ENCODE assay signal across 8 mouse cellular contexts in the genomic region with DNA sequence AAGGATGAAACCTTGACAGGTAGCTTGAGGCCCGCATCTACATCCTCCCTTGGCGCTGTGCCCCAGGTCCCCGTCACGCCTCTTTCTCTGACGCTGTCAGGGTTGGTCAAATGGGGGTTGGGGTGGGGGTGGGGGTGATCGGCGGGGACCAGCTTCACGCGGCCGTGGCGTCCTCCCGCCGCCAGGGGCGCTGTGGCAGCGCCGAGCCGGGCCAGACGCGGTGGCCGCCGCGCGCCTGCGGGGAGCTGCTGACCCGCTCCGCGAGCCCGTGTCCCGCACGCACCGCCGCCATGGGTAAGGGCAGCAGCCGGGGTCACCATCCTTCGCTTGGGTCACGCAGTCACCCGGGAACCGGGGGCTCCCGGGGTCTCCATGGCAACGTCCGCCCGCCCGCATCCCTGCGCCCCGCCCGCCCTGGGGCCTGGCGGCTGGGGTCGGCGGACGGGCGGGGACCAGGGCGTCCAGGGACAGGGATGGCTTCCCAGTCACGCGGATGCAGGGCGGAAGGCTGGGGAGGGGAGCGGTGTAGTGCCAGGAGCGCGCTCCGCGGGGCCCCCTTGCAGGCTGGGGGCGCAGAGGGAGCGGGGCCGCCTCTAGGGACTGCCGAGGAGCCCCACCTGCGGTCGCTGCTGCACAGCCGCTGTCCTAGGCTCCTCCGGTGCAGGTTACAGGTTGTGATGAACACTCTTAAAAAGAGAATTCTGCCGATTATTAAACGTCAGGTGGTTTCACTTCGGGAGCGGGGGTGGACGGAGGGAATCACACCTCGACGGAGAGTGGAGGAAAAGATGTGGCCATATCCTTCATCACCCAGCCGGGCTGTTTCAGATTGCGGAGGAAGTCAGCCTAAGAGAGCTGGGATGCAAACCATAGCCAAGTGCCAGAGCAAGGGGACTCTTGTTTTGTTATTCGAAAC. TPM values are rescaled to one million over a fixed set of nuclear protein-coding genes. Genes with fewer than 3 reads are reported as not detected.
A peak's percentile ranks its signal among the peaks of the same experiment; 100 is the strongest.
DNase-seq lines count a peak whose midpoint lies in the region; ATAC-seq and TF ChIP-seq lines count a peak whose summit lies in the region.

A gene (plus strand): TSS at position 185 of the 916 bp plus-strand sequence.

- DNase-seq in B cell, adult 2 months, result peak; percentile 92 to 93
- DNase-seq in brain, adult 2 months (ENCODE audit: low read depth, low spot score), result peak; percentile 96
- peak; percentile 89 for DNase-seq in heart, embryonic 10.5 days (ENCODE audit: low spot score)
- DNase-seq in midbrain, postnatal 0 days (ENCODE audit: low spot score), result peak; percentile 90
- DNase-seq in spleen, postnatal 10 days (ENCODE audit: low spot score in 2 of 2), result peak; percentile 77 to 88

- H3K4me3 ChIP-seq in embryonic fibroblast, embryonic 13.5 days (ENCODE audit: insufficient read depth, low read length), result peak within 1 kb of the TSS; percentile 83
- peak within 1 kb of the TSS; percentile 93 for H3K4me3 ChIP-seq in heart, embryonic 10.5 days
- H3K4me3 ChIP-seq in kidney, embryonic 14.5 days (ENCODE audit: low read length), result peak within 1 kb of the TSS; percentile 58
- peak within 1 kb of the TSS; percentile 72 for H3K4me3 ChIP-seq in limb, embryonic 15.5 days
- peak within 1 kb of the TSS; percentile 97 for H3K4me3 ChIP-seq in midbrain, postnatal 0 days (ENCODE audit: low read depth, low read length)

- TF ChIP-seq POLR2A in embryonic fibroblast, embryonic 13.5 days (IDR thresholded peaks at IDR 0.05; ENCODE audit: low read depth, low read length), result peak; percentile 76

- peak; percentile 47 for TF ChIP-seq CTCF in embryonic fibroblast, embryonic 13.5 days (IDR thresholded peaks at IDR 0.05; ENCODE audit: borderline replicate concordance, insufficient read depth, low read length)
- peak; percentile 58 for TF ChIP-seq CTCF in midbrain, postnatal 0 days (IDR thresholded peaks at IDR 0.05)

- peak within 1 kb of the TSS; percentile 63 for H3K9ac ChIP-seq in kidney, embryonic 14.5 days (ENCODE audit: low read depth, low read length)
- H3K9ac ChIP-seq in limb, embryonic 15.5 days, result peak within 1 kb of the TSS; percentile 83
- H3K9ac ChIP-seq in midbrain, postnatal 0 days (replicated peaks; ENCODE audit: low read length, poor library complexity, severe bottlenecking), result peak within 1 kb of the TSS; percentile 99

- H3K4me2 ChIP-seq in kidney, embryonic 14.5 days (replicated peaks; ENCODE audit: low read depth, low read length), result peak within 1 kb of the TSS; percentile 70
- peak within 1 kb of the TSS; percentile 68 for H3K4me2 ChIP-seq in limb, embryonic 15.5 days
- H3K4me2 ChIP-seq in midbrain, postnatal 0 days (ENCODE audit: low read depth, low read length, poor library complexity, severe bottlenecking), result peak within 1 kb of the TSS; percentile 54

- 0 out of 2 replicates have a peak, but pooled peaks cover 2% of the 10 kb centered on the region for H3K4me1 ChIP-seq in embryonic fibroblast, embryonic 13.5 days (ENCODE audit: control insufficient read depth, insufficient read depth, low read length)
- peaks cover 9% of the 10 kb centered on the region; the same call in 1 of the 2 replicates for H3K4me1 ChIP-seq in heart, embryonic 10.5 days
- H3K4me1 ChIP-seq in kidney, embryonic 14.5 days (ENCODE audit: control insufficient read depth, insufficient read depth, low read length), result no peaks in the 10 kb centered on the region
- peaks cover 11% of the 10 kb centered on the region for H3K4me1 ChIP-seq in limb, embryonic 15.5 days
- H3K4me1 ChIP-seq in midbrain, postnatal 0 days (ENCODE audit: insufficient read depth, low read length), result no peaks in the 10 kb centered on the region

- H3K27me3 ChIP-seq in heart, embryonic 10.5 days (ENCODE audit: insufficient read depth, poor library complexity, severe bottlenecking), result no peaks in the 10 kb centered on the region
- H3K27me3 ChIP-seq in kidney, embryonic 14.5 days (ENCODE audit: control insufficient read depth, insufficient read depth, low read length), result no peaks in the 10 kb centered on the region
- no peaks in the 10 kb centered on the region for H3K27me3 ChIP-seq in limb, embryonic 15.5 days
- no peaks in the 10 kb centered on the region for H3K27me3 ChIP-seq in midbrain, postnatal 0 days (ENCODE audit: insufficient read depth, low read length)

- WGBS in heart, embryonic 10.5 days, result under 1% methylated on average over 73 of the region's 77 CpGs
- WGBS in kidney, embryonic 14.5 days, result 1% methylated on average over 74 of the region's 77 CpGs
- under 1% methylated on average over 77 of the region's 77 CpGs for WGBS in limb, embryonic 15.5 days
- under 1% methylated on average over 60 of the region's 77 CpGs for WGBS in midbrain, postnatal 0 days

- ATAC-seq in kidney, embryonic 14.5 days (ENCODE audit: low FRiP score, low TSS enrichment), result peak; percentile 94
- ATAC-seq in limb, embryonic 15.5 days (ENCODE audit: insufficient number of reproducible peaks, low FRiP score, low TSS enrichment, low read depth), result peak; percentile 85
- ATAC-seq in midbrain, postnatal 0 days (ENCODE audit: low FRiP score), result peak; percentile 90

- no peaks in the 10 kb centered on the region for H3K9me3 ChIP-seq in heart, embryonic 10.5 days
- no peaks in the 10 kb centered on the region for H3K9me3 ChIP-seq in kidney, embryonic 14.5 days (ENCODE audit: control insufficient read depth, low read length)
- no peaks in the 10 kb centered on the region for H3K9me3 ChIP-seq in limb, embryonic 15.5 days
- H3K9me3 ChIP-seq in midbrain, postnatal 0 days (ENCODE audit: low read length), result no peaks in the 10 kb centered on the region

- no peak within 1 kb of the TSS for H3K27ac ChIP-seq in embryonic fibroblast, embryonic 13.5 days (ENCODE audit: insufficient read depth, low read length)
- peak within 1 kb of the TSS; percentile 95 for H3K27ac ChIP-seq in heart, embryonic 10.5 days
- peak within 1 kb of the TSS; percentile 45; the same call in 1 of the 2 replicates for H3K27ac ChIP-seq in kidney, embryonic 14.5 days (ENCODE audit: low read depth, low read length)
- peak within 1 kb of the TSS; percentile 64 for H3K27ac ChIP-seq in limb, embryonic 15.5 days
- H3K27ac ChIP-seq in midbrain, postnatal 0 days (ENCODE audit: low read depth, low read length), result peak within 1 kb of the TSS; percentile 88

- H3K36me3 ChIP-seq in heart, embryonic 10.5 days, result peaks cover 31% of the 10 kb centered on the region
- H3K36me3 ChIP-seq in kidney, embryonic 14.5 days (ENCODE audit: control insufficient read depth, insufficient read depth, low read length), result peaks cover 19% of the 10 kb centered on the region
- peaks cover 28% of the 10 kb centered on the region for H3K36me3 ChIP-seq in limb, embryonic 15.5 days
- peaks cover 8% of the 10 kb centered on the region; the same call in 1 of the 2 replicates for H3K36me3 ChIP-seq in midbrain, postnatal 0 days (ENCODE audit: insufficient read depth, low read length)

RNA-seq across cellular contexts. Expression of the gene that starts here (rescaled TPM):
- polyA plus RNA-seq in embryonic fibroblast, embryonic 13.5 days (2011; ENCODE audit: insufficient read length, low read depth, missing spikeins), result 22.0 and 22.4 TPM in 2 replicates
- polyA plus RNA-seq in heart, embryonic 10.5 days (2016; fragmentation: Nextera tagmentation; extraction: Ambion mirVana), result 14.6 and 17.7 TPM in 2 replicates
- polyA plus RNA-seq in kidney, embryonic 14.5 days (2014; fragmentation: Nextera tagmentation; extraction: Ambion mirVana), result 19.7 and 28.4 TPM in 2 replicates
- 28.3 and 28.6 TPM in 2 replicates for polyA plus RNA-seq in limb, embryonic 15.5 days (2015; fragmentation: Nextera tagmentation; extraction: Ambion mirVana)
- total RNA-seq in midbrain, postnatal 0 days (2014; rRNA removed), result 34.5 and 47.7 TPM in 2 replicates
- 60.9 and 65.5 TPM in 2 replicates for polyA plus RNA-seq in midbrain, postnatal 0 days (2015; fragmentation: Nextera tagmentation; extraction: Ambion mirVana)
